Mouse (Mus musculus) heart, embryonic 16.5 days (tissue): ENCODE measurements around the gene Thsd7b. TPM values are rescaled to one million over a fixed set of nuclear protein-coding genes. Genes with fewer than 3 reads are reported as not detected.

Experiments
- ATAC-seq: fragments of 200-750 bp; cut with Nextera tagmentation; replicated peaks from 2 replicates; pipeline ENCODE4 v1.8.0; 2017; ENCODE audit warnings: moderate number of reproducible peaks; ENCODE audit not compliant: insufficient read depth, low FRiP score; ENCODE audit errors: extremely low read depth
- H3K27ac ChIP-seq: fragments of 300-500 bp; sonication (generic); 2 replicates; pipeline ENCODE4 v1.5.1; 2014; ENCODE audit warnings: mild to moderate bottlenecking, low read length, control low read depth, moderate library complexity
- H3K27me3 ChIP-seq: fragments of 300-500 bp; sonication (generic); 2 replicates; pipeline ENCODE4 v1.6.1; 2014; ENCODE audit warnings: low read length, mixed read lengths; ENCODE audit not compliant: control insufficient read depth, insufficient read depth
- H3K36me3 ChIP-seq: fragments of 300-500 bp; sonication (generic); 2 replicates; pipeline ENCODE4 v1.6.1; 2014; ENCODE audit not compliant: control insufficient read depth, insufficient read depth
- H3K4me1 ChIP-seq: fragments of 300-500 bp; sonication (generic); 2 replicates; pipeline ENCODE4 v1.6.1; 2014; ENCODE audit warnings: low read length, mixed read lengths; ENCODE audit not compliant: control insufficient read depth, insufficient read depth
- H3K4me2 ChIP-seq: fragments of 300-500 bp; sonication (generic); 2 replicates; pipeline ENCODE4 v1.6.1; 2014; ENCODE audit warnings: low read depth, mild to moderate bottlenecking, control low read depth, low read length
- H3K4me3 ChIP-seq: fragments of 300-500 bp; sonication (generic); 2 replicates; pipeline ENCODE4 v1.5.1; 2014; ENCODE audit warnings: mild to moderate bottlenecking, control low read depth, low read length
- H3K9ac ChIP-seq: fragments of 300-500 bp; sonication (generic); 2 replicates; pipeline ENCODE4 v1.6.1; 2014; ENCODE audit warnings: low read length, control low read depth
- H3K9me3 ChIP-seq: fragments of 300-500 bp; sonication (generic); replicated peaks from 2 replicates; pipeline ENCODE4 v1.6.1; 2016; ENCODE audit warnings: low read length; ENCODE audit not compliant: control insufficient read depth
- WGBS: fragments of 180-500 bp; shearing (Covaris S2); extraction: QIAGEN DNeasy Blood & Tissue Kit; methylation state at CpG from one replicate; pipeline ENCODE4 v1.1.7; 2014; 5-methylcytosine and 5-hydroxymethylcytosine counted together
- polyA plus RNA-seq: library from polyadenylated mRNA; unstranded; fragments of >200 nt; fragmentation: Nextera tagmentation; extraction: Ambion mirVana; gene quantifications from 2 replicates; pipeline ENCODE4 v1.2.1, GENCODE M21; 2015

Thsd7b gene
- polyA plus RNA-seq, 1 experiment from 2014 or later = 1.7 TPM

DNA sequence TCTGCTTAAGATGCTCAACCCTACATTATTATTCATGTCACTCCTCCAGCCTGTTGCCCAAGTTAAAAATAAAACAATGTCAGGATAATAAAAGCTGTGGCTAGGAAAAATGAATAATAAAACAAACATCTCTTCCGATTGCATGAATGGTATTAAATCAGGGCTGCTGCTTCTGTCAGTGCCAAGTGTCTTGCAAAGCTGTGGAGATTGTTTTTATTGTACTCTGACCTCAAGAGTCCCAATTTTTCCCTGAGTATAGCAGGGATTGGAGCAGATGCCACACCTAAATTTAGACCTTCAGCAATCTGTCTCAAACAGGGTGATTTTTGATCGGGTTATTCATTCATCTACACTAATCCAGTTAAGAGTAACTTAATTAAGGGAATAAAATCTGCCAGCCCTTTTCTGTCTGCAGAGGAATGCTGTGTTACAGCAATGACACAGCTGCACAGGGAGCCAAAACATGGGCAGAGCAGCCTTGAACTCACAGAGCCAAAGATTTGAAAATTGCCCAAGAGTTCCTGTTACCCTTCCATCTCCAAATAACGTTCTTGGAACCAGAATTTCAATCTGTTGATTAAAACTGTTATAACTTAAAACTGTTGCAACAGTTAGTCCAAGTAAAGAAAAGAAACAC is 316.4 kb downstream of the Thsd7b start:
- Histone ChIP-seq H3K36me3 (no peaks in the 10 kb centered on the region), H3K9me3 (no peaks in the 10 kb centered on the region), H3K4me3 (no peak overlapping the region), H3K27ac (no peak overlapping the region), H3K27me3 (no peaks in the 10 kb centered on the region), H3K4me1 (no peaks in the 10 kb centered on the region), H3K9ac (no peak overlapping the region), H3K4me2 (no peak overlapping the region)
- no peak for ATAC-seq
- WGBS = 63% methylated on average over 3 of the region's 3 CpGs

DNA sequence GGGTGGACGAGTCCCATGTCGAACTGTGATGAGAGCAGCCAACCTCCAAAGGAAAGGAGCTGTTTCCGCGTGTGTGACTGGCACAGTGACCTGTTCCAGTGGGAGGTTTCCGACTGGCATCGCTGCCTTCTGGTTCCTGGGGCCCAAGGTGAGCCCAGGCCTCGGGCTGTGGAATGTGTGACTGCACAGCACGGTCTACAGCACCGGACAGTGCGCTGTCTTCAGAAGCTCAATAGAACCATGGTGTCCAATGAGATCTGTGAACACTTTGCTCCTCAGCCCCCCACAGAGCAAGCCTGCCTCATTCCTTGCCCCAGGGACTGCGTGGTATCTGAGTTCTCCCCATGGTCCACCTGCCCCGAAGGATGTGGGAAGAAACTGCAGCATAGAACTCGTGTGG is 322.3 kb downstream of the Thsd7b start:
- H3K4me2 ChIP-seq = no peak overlapping the region
- H3K4me3 ChIP-seq = no peak overlapping the region
- H3K27me3 ChIP-seq = no peaks in the 10 kb centered on the region
- ATAC-seq = no peak
- no peaks in the 10 kb centered on the region for H3K9me3 ChIP-seq
- no peak overlapping the region for H3K27ac ChIP-seq
- H3K4me1 ChIP-seq = no peaks in the 10 kb centered on the region
- H3K36me3 ChIP-seq = no peaks in the 10 kb centered on the region
- H3K9ac ChIP-seq = no peak overlapping the region
- 82% methylated on average over 13 of the region's 13 CpGs for WGBS

DNA sequence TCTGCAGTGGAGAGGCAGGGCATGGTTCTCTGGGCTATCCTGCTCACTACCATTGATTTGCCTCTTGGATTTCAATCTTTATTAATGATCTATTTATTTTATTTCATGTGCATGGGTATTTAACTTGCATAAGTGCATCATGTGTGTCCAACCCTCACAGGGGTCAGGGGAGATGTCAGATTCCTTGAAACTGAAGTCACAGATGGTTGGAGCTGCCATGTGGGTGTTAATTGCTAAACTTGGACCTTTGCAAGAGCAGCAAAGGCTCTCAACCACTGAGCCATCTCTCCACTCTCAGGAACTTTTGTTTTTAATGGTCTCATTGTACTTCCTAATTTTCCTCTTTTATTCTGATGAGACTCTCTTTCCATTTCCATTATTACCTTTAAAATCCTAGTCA is 327.8 kb downstream of the Thsd7b start:
- ATAC-seq = no peak
- Histone ChIP-seq H3K9me3 (no peaks in the 10 kb centered on the region), H3K4me3 (no peak overlapping the region)

DNA sequence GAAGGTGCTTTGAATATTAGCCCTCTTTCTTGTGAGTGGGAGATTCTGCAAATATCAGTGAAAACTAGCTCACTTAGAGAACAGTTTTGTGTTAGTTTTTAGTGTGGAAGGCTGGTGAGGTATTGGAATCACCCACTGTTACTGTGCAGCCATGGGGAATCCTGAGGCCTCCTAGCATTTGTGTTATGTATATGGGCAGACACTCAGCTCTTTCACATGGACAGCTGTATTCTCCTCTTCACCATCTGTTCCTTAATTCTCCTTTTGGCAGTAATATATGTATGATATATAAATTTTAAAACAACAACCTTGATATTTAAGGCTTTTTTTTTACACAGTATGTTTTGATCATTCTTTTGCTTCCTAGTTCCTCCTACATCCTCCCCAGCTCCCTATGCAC is 329.2 kb downstream of the Thsd7b start:
- Histone ChIP-seq H3K4me1 (no peaks in the 10 kb centered on the region), H3K27me3 (no peaks in the 10 kb centered on the region), H3K4me2 (no peak overlapping the region), H3K36me3 (no peaks in the 10 kb centered on the region), H3K9ac (no peak overlapping the region), H3K27ac (no peak overlapping the region), H3K4me3 (no peak overlapping the region), H3K9me3 (no peaks in the 10 kb centered on the region)
- no peak for ATAC-seq

More for the DNA sequence above, 327.8 kb downstream of the Thsd7b start:
- Histone ChIP-seq H3K4me2 (no peak overlapping the region), H3K4me1 (no peaks in the 10 kb centered on the region), H3K27ac (no peak overlapping the region), H3K9ac (no peak overlapping the region), H3K36me3 (no peaks in the 10 kb centered on the region), H3K27me3 (no peaks in the 10 kb centered on the region)

DNA sequence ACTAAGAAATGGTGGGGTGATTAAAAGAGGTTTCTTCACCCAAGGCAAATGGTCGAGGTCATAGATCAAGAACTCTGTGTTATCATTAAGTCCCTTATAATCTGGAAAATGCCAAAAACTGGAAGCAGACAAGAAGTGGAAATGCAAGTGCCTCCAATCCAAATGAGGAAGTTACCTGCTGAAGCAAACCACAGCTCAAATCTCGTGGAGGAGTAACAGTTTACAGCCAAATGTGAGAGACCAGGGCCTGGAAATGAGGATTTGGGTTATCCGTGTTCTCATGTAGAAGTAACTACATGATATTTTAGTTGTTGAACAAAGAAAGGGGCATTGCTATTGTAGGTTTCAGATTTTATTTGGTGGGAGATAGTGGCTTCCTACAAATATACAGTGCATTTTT is 335.3 kb downstream of the Thsd7b start:
- Histone ChIP-seq H3K9me3 (no peaks in the 10 kb centered on the region), H3K27ac (no peak overlapping the region), H3K36me3 (no peaks in the 10 kb centered on the region), H3K4me3 (no peak overlapping the region), H3K27me3 (no peaks in the 10 kb centered on the region), H3K4me1 (no peaks in the 10 kb centered on the region), H3K4me2 (no peak overlapping the region), H3K9ac (no peak overlapping the region)
- 65% methylated on average over 3 of the region's 3 CpGs for WGBS
- no peak for ATAC-seq

DNA sequence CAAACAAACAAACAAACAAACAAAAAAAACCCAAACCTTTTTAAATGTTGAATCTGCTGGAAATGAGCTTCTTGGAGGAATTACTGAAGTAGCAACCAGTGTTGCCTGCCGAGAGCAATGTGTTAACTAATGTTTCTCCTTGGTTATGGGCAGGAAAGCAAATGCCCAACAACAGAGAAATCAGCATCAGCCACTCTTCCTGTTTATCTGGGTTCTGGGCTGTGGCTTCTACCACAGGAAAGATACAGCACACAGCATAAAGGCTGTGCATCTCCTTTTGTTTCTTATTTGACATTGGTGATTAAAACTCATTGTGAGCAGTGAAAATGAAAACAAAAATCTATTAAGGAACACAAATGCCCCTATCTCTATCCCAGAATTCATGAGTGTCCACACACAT is 343.0 kb downstream of the Thsd7b start:
- ATAC-seq = no peak
- Histone ChIP-seq H3K27ac (no peak overlapping the region), H3K9me3 (no peaks in the 10 kb centered on the region), H3K4me2 (no peak overlapping the region), H3K4me1 (no peaks in the 10 kb centered on the region), H3K9ac (no peak overlapping the region), H3K36me3 (no peaks in the 10 kb centered on the region), H3K4me3 (no peak overlapping the region), H3K27me3 (no peaks in the 10 kb centered on the region)
- WGBS = 64% methylated on average over 1 of the region's 1 CpGs

DNA sequence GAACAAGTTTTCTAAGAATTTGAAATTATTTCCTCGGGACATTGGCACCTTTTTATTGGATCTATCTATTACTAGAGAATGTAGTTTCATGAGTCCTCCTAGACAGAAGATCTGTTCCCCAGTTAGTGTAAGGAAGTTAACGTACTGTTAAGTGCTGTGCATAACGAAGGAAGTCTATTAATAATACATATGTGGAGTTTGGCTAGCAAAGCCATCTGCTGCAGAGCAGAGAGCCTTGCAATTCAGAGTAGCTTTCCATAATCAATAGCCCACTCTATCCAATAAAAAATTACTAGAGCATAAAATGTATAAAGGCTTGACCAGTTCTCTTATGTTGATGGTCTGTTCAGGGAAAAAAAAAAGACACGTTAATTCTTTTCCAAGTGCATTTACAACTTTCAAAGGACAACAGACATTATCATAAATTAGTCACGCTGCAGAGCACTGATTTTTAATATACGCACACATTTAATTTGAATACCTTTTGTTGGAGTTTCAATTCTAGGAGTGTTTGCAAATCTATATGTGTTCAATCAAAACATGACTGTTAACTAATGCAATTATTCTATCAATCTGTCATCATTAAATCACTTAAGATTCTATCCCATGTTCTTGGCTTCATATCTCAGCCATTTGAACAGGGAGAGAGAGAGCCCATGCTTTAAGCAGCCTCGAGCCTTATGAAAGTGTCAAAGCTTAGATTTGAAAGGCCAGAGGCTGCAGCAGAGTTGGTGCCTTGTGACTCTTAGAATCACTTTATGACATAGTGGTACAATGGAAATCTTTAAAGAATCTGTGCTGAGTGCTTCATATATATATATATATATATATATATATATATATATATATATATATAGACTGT is 346.6 kb downstream of the Thsd7b start:
- Histone ChIP-seq H3K4me2 (no peak overlapping the region), H3K36me3 (no peaks in the 10 kb centered on the region), H3K9me3 (no peaks in the 10 kb centered on the region), H3K4me3 (no peak overlapping the region), H3K9ac (no peak overlapping the region), H3K27me3 (no peaks in the 10 kb centered on the region), H3K4me1 (no peaks in the 10 kb centered on the region), H3K27ac (no peak overlapping the region)
- 83% methylated on average over 7 of the region's 7 CpGs for WGBS
- ATAC-seq = no peak

DNA sequence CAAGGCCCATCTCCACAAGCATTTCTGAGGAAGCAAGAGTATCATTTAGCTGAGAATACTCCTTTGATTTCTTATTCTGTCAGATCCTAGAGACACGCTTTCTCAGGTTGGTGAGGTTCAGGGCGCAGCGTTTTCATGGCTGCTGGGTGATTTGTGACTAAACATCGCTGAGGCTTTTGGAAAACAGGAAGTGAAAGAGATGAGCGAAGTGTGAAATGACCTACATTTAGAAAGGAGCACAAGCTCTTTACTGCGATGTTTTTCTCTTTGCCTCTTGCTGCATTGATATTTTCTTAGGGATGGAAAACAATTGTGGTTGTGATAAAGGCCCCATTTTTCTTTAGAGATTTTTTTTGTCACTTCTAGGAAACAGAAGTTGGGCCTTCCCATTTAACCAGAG is 351.4 kb downstream of the Thsd7b start:
- no peak overlapping the region for H3K4me2 ChIP-seq
- H3K27me3 ChIP-seq = no peaks in the 10 kb centered on the region
- H3K4me1 ChIP-seq = no peaks in the 10 kb centered on the region
- H3K27ac ChIP-seq = no peak overlapping the region
- H3K4me3 ChIP-seq = no peak overlapping the region
- no peaks in the 10 kb centered on the region for H3K36me3 ChIP-seq
- no peak for ATAC-seq
- 75% methylated on average over 6 of the region's 6 CpGs for WGBS
- no peak overlapping the region for H3K9ac ChIP-seq
- no peaks in the 10 kb centered on the region for H3K9me3 ChIP-seq

DNA sequence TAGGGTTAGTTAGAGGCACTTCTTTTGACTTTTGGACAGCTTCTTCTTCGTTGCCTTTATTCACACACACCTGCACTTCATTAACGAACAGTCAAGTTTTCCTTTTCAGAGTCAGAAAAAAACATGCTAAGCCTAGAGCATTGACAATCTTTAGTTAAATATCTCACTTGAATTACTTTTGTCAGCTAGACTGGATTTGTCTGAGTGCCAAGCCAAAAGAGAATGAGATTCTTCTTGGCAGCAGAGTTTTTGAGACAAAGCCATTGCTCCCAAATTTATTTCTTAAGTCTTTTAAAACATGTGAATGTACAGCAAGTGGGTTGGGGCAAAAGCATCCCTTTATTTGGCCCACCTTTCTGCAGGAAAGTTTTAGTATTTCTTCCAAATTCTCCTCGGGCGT is 362.0 kb downstream of the Thsd7b start:
- 72% methylated on average over 4 of the region's 4 CpGs for WGBS
- Histone ChIP-seq H3K9ac (no peak overlapping the region), H3K27ac (no peak overlapping the region), H3K27me3 (no peaks in the 10 kb centered on the region), H3K4me1 (no peaks in the 10 kb centered on the region), H3K36me3 (no peaks in the 10 kb centered on the region), H3K4me2 (no peak overlapping the region), H3K9me3 (no peaks in the 10 kb centered on the region), H3K4me3 (no peak overlapping the region)
- no peak for ATAC-seq
